In the genomic region with DNA sequence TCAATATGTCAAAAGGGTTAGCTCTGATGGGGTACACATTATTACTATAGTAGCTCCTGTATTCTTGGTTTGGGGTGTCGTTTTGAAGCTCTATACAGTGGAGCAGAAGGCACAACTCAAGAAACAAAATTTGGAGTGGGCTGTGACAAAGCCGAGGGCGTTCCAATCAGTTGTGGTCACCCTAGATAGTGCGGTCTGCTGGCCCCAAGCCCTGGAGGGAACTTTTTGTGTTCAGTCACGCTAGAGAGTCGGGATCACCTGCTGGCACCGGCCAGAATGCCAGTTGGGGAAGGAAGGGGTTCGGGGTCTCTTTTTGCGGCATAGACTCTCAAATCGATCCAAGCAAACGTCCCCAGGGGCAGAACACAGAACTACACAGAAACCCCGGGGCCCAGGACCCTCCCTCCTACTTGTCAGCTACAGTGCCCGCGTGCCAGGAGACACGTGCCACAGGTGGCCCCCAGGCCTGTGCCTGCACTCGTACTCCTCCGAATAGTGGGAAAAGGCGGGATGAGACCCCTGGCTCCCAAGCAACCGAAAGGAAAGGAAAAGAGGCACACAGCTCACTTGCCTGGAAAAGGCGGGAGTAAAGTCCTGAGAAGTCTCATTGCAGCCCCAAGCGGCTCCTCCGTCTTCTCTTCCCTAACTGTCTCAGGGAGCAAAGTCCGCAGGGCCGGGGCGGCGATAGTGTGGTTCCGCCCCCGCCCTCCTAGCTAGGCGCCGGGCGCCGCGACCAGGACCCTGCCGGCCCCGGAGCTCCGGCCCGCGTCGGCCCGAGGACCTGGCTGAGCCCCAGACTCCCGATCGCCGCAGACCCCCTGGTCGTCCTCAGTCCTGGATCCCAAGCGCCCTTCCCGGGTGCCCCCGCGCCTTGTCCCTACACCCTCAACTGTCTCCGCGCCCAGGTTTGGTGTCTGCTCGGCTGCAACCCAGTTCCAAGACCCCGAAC, we compare ENCODE assay signal across 8 mouse cellular contexts. TPM values are rescaled to one million over a fixed set of nuclear protein-coding genes. Genes with fewer than 3 reads are reported as not detected.
A peak's percentile ranks its signal among the peaks of the same experiment; 100 is the strongest.
DNase-seq lines count a peak whose midpoint lies in the region; ATAC-seq and TF ChIP-seq lines count a peak whose summit lies in the region.

No protein-coding gene starts in this region.

- peak overlapping the region; percentile 54 for H3K4me3 ChIP-seq in cerebellum, adult 2 months (replicated peaks; ENCODE audit: insufficient read depth, low read depth, low read length)
- peak overlapping the region; percentile 95 for H3K4me3 ChIP-seq in gastrocnemius, adult 2 months
- H3K4me3 ChIP-seq in hindbrain, embryonic 14.5 days (replicated peaks; ENCODE audit: low read length): peak overlapping the region; percentile 54
- peak overlapping the region; percentile 96 for H3K4me3 ChIP-seq in liver, adult 2 months (ENCODE audit: insufficient read depth, low read depth, low read length)

- no peaks in the 10 kb centered on the region for H3K27me3 ChIP-seq in cerebellum, adult 2 months (ENCODE audit: control insufficient read depth, insufficient read depth, low read length)
- peaks cover 4% of the 10 kb centered on the region; the same call in 1 of the 2 replicates for H3K27me3 ChIP-seq in hindbrain, embryonic 14.5 days (ENCODE audit: control insufficient read depth, insufficient read depth, low read length)
- H3K27me3 ChIP-seq in liver, adult 2 months (ENCODE audit: control insufficient read depth, insufficient read depth, low read length): no peaks in the 10 kb centered on the region

- peak overlapping the region; percentile 75 for H3K9ac ChIP-seq in hindbrain, embryonic 14.5 days
- peak overlapping the region; percentile 96 for H3K9ac ChIP-seq in liver, adult 2 months (ENCODE audit: low read depth, low read length)

- intact Hi-C loops in gastrocnemius, adult 2 months (cut with DNase I): loop anchor here (5.0 kb wide), 1 partner anchor 126 kb away; no protein-coding TSS in a partner anchor

- H3K4me2 ChIP-seq in hindbrain, embryonic 14.5 days (replicated peaks): peak overlapping the region; percentile 96

- peaks cover 16% of the 10 kb centered on the region; the same call in 1 of the 2 replicates for H3K79me2 ChIP-seq in liver, adult 2 months (ENCODE audit: control insufficient read depth, insufficient read depth, low read length)

- TF ChIP-seq CTCF in cerebellum, adult 2 months (IDR thresholded peaks at IDR 0.05; ENCODE audit: borderline replicate concordance, insufficient read depth, low read depth, low read length): no peak
- no peak for TF ChIP-seq CTCF in gastrocnemius, adult 2 months (IDR thresholded peaks at IDR 0.05)
- TF ChIP-seq CTCF in liver, adult 2 months (IDR thresholded peaks at IDR 0.05; ENCODE audit: low read depth, low read length): no peak

- H3K4me1 ChIP-seq in cerebellum, adult 2 months (ENCODE audit: control insufficient read depth, insufficient read depth, low read length): peaks cover 4% of the 10 kb centered on the region; the same call in 1 of the 2 replicates
- peaks cover 5% of the 10 kb centered on the region; the same call in 1 of the 2 replicates for H3K4me1 ChIP-seq in hindbrain, embryonic 14.5 days (replicated peaks; ENCODE audit: control insufficient read depth, insufficient read depth, low read length)
- peaks cover 7% of the 10 kb centered on the region; the same call in 1 of the 2 replicates for H3K4me1 ChIP-seq in liver, adult 2 months (ENCODE audit: control insufficient read depth, insufficient read depth, low read length)

- no peak for TF ChIP-seq POLR2A in cerebellum, adult 2 months (IDR thresholded peaks at IDR 0.05; ENCODE audit: borderline replicate concordance, insufficient read depth, low read length)
- TF ChIP-seq POLR2A in liver, adult 2 months (IDR thresholded peaks at IDR 0.05; ENCODE audit: extremely low read depth, insufficient read depth, low read length): 0 out of 2 replicates have a peak, but pooled peaks have one; percentile 6

- H3K9me3 ChIP-seq in hindbrain, embryonic 14.5 days (ENCODE audit: control insufficient read depth, low read length): no peaks in the 10 kb centered on the region

- no peaks in the 10 kb centered on the region for H3K36me3 ChIP-seq in hindbrain, embryonic 14.5 days (replicated peaks; ENCODE audit: control insufficient read depth, insufficient read depth)
- no peaks in the 10 kb centered on the region for H3K36me3 ChIP-seq in liver, adult 2 months (ENCODE audit: control insufficient read depth, insufficient read depth, low read length)

- no peak overlapping the region for H3K27ac ChIP-seq in cerebellum, adult 2 months (ENCODE audit: insufficient read depth, low read length)
- peak overlapping the region; percentile 85 for H3K27ac ChIP-seq in gastrocnemius, adult 2 months
- 0 out of 2 replicates have a peak overlapping the region, but pooled peaks have one; percentile 10 for H3K27ac ChIP-seq in hindbrain, embryonic 14.5 days
- H3K27ac ChIP-seq in liver, adult 2 months (replicated peaks; ENCODE audit: insufficient read depth, low read depth, low read length): peak overlapping the region; percentile 86

- DNase-seq in cerebellum, adult 2 months: peak in 1 of 2 experiments; percentile 17
- DNase-seq in cerebellum, adult 9-11 months: no peak
- peak; percentile 33 to 39 for DNase-seq in adrenal gland, postnatal 4 days (ENCODE audit: low spot score in 2 of 2)
- DNase-seq in gastrocnemius, adult 2 months: peak; percentile 64
- DNase-seq in hindbrain, embryonic 14.5 days (ENCODE audit: low spot score): peak; percentile 34
- peak; percentile 66 for DNase-seq in liver, adult 2 months (ENCODE audit: extremely low read depth, low read depth, low spot score)
- peak; percentile 29 to 30 for DNase-seq in thymus, adult 18-20 months

- WGBS in cerebellum, adult 2 months: 7% methylated on average over 52 of the region's 52 CpGs
- under 1% methylated on average over 37 of the region's 52 CpGs for WGBS in hindbrain, embryonic 14.5 days
- 2% methylated on average over 52 of the region's 52 CpGs for whole genome bisulfite sequencing in liver, adult 2 months

- ATAC-seq in hindbrain, embryonic 14.5 days (ENCODE audit: low FRiP score): peak; percentile 68
- peak; percentile 20; the same call in 1 of the 2 replicates for ATAC-seq in monocyte, adult 5-6 weeks (replicated peaks; ENCODE audit: insufficient number of reproducible peaks, low FRiP score, low TSS enrichment, poor library complexity, severe bottlenecking)

RNA-seq across cellular contexts. Expression of gene Tns3, which starts 0.6 kb away (rescaled TPM):
- 29.2 and 34.2 TPM in 2 replicates for polyA plus RNA-seq in cerebellum, adult 2 months (2012; rRNA removed)
- total RNA-seq in adrenal gland, postnatal 4 days (2021): 10 to 100 TPM; 67.7 to 81.2 TPM
- total RNA-seq in gastrocnemius, adult 2 months (2021): 1 to 10 TPM; 4.9 to 9.8 TPM
- 6.0 and 6.8 TPM in 2 replicates for polyA plus RNA-seq in hindbrain, embryonic 14.5 days (2014; fragmentation: Nextera tagmentation; extraction: Ambion mirVana)
- 15.3 and 19.7 TPM in 2 replicates for total RNA-seq in liver, adult 2 months (2014; rRNA removed)
- polyA plus RNA-seq in liver, adult 2 months (2012; rRNA removed): 12.8 and 14.6 TPM in 2 replicates
- 6.3 to 8.1 TPM (median 6.5 TPM) in 3 replicates for total RNA-seq in monocyte, adult 5-6 weeks (2017)
